Mouse (Mus musculus) monocyte, adult 2 months (primary cell): ENCODE results near the gene Polr1b.

ENCODE experiments used
- DNase-seq, 2 experiments: peaks; one replicate each; pipeline ENCODE4 v3.0.0; 2022; ENCODE audit warnings: low spot score in 2 of 2, low read depth in 1 of 2

Polr1b gene

DNA sequence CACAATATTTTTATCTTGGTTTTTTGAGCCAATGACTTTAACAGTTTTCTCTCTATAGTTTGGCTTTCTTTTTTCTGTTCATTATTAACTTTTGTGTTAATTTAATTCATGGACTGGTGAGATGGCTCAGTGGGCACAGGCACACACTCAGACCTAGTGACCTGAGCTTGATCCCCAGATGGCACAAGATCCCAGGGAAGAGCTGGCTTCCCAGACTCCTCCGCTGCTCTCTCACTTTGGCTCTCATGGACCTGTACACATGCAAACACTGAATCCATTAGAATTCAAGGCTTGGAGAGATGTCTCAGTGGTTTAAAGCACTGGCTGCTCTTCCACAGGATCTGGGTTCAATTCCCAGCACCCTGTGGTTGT lies 15.6 kb downstream of the Polr1b start:
- no peak for DNase-seq

DNA sequence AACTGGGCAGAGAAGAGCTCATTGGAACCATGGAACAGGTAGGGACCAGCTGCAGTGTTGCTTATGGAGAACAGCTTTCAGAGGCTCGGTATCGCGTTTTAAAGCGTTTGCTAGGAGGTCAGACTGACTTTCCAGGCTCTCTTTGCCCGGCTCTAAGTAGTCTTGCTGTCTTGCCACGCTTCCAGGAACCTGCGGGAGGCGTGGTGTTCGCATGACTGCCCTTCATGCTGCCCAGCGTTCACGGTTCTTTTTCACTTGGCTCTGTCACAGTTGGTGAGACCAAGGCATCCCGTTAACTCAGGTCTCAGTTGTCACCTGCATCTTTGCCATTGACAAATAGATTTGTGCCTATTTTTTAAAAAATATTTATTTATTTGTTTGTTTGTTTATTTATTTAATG lies 17.3 kb downstream of the Polr1b start:
- no peak for DNase-seq

GRCm38 (mm10) chr2:129121986-129122385 lies 21.2 kb downstream of the Polr1b start:
- no peak for DNase-seq

GRCm38 (mm10) chr2:129129412-129129929 lies 28.7 kb downstream of the Polr1b start, which contains the start of gene Chchd5:
Gene Chchd5 (plus strand): TSS chr2:129129700.
- peak; percentile 80 to 89 for DNase-seq

DNA sequence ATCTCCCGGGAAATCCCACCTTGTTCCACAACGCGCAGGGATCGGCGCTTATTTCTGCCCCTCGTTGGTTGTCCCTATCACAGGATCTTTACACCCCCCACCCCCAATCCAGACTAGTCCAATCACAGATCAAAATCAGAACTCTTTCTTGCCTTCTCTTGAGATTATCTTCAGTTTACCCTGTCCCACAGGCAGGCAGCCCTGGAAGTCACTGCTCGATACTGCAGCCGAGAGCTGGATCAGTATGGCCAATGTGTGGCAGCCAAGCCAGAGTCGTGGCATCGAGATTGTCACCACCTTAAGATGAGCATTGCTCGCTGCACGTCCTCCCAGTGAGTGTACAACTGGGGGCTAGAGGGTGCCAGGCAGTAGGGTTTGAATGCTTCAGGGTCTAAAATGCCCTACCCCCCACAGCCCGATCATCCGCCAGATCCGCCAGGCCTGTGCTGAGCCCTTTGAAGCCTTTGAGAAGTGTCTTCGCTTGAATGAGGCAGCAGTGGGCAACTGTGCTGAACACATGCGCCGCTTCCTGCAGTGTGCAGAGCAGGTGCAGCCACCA lies 29.3 kb downstream of the Polr1b start:
- DNase-seq: no peak

DNA sequence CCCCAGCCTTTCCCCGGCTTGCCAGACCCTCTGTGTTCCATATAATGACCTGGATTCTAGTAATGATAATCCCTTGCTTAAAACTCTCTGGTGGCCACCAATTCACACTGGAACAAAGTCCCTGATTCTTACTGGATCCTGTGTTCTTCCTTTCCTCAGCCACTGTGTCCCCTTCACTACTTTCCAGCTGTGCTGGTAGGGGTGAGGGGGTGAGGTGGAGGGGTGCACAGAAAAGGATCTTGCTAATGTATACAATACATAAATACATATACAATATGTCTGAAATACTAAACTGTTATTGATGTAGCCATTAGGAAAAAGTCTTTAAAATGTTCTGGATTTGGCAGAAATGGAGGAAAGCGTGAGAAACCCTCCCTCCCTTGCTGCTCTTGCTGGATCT lies 30.0 kb downstream of the Polr1b start:
- no peak for DNase-seq

DNA sequence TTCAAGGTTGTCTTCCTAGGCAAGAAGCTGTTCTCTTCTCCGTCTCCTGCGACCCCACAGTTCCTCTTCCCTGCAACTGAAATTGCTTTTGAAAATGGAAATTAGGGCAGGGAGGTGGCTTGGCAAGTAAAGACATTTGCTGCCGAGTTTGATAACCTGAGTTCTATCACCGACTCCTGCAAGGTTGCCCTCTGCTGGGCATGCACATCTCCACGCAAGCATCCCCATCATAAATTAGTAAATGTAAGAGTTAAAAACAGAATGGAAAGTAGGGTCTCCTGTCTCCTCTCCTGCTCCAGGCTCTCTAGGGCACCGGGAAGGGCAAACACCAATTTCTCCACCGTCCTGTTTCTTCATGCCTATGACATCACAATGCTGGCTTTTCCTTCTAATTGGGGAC lies 31.4 kb downstream of the Polr1b start:
- no peak for DNase-seq

DNA sequence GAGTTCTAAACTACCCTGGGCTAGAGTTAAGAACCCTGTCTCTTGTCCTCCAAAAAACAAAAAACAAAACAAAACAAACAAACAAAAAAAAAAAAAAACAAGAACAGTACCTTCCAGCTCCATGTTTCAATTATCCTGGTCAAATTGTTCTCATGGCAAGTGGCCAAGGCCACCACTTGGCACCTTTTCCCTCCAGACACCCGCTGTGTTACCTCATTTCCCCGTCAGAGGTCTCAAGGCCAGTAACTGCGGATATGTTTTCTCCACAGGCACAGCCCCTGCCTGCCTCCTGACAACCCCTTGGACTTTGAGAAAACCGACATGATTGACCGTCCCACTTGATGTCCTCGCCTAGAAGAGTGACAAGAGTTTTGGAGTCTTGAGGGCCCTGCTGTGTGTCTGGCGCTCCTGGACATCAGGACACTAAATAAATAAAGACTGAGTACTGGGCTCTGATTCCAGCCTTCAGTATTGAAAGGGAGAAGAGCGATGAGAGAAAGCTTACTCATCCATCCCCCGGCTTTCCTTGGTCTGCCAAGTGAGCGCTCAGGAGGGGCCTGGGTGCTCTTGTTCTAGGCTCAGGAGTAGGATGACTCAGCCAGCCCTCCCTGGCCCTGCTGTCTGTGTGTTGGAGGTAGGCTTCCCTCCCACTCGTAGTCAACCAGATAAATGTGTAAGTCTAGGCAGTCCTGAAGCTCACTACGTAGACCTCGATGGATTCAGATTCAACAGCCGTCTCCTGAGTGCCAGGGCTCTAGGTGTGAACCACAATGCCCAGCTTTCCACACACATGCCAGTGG lies 32.4 kb downstream of the Polr1b start:
- DNase-seq: no peak

GRCm38 (mm10) chr2:129139906-129140305 lies 39.1 kb downstream of the Polr1b start:
- DNase-seq: no peak

- no peak for DNase-seq
Observed at GRCm38 (mm10) chr2:129148836-129149235, 48.0 kb downstream of the Polr1b start.

DNA sequence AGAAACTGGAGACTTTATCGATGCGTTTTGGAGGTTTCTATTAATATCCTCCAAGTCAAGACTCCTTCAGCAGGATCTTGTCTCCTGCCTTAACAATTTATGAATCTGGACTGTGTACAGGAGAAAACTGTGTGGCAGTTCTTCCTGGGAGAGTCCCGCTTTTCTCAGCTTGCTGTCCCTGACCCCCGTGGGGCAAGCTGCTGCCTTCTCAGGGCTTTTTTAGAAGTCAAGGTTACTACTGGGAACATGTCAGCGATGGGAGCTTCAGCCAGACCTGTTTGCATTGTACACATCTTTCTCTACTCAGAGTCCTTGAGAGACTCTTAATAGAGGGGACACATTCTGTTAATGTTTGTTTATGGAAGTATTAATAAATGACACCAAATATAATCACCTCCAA lies 49.6 kb downstream of the Polr1b start:
- DNase-seq: no peak

DNA sequence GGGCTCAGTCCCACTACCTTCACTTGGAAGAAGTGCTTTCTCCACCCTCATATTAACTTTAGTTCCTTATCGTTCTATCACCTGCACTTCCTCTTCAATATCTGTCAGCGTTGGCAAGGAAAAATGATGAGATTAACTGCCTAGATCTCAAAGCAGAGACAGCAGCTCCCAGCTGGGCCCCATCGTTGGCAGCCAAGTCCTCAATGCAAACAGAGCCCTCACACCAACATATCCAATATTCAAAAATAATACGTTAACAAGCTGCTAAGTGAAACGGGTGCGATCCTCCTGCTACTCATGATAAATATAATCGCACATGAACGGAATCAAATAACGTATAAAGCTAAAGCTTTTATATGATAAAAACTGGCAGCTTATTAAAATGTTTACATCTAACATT lies 50.3 kb downstream of the Polr1b start:
- no peak for DNase-seq

- no peak for DNase-seq
Observed at GRCm38 (mm10) chr2:129152751-129153150, 52.0 kb downstream of the Polr1b start.

DNA sequence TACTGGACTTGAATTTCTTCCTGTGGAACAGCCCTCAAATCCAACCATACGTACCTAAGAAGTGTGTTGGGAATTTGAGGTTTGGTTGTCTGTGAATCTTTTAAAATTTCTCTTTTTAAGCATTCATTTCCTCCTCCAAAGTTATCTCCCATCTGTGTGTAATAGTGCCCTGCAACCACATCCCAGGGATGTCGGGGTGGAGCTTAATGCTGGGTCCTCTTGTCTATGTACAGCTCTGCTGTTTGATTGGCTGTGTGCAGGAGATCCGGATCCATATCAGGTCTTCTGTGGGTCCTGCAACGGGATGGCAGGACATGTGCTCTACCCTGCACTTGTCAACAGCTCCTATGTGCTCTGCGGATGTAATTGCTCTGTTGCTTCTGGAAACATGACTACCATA lies 64.0 kb downstream of the Polr1b start:
- DNase-seq: no peak

- DNase-seq: no peak
Observed at GRCm38 (mm10) chr2:129166466-129167463, 66.0 kb downstream of the Polr1b start.

GRCm38 (mm10) chr2:129173386-129173785 lies 72.6 kb downstream of the Polr1b start:
- DNase-seq: no peak

GRCm38 (mm10) chr2:129174474-129174873 lies 73.7 kb downstream of the Polr1b start:
- no peak for DNase-seq

GRCm38 (mm10) chr2:129175636-129176035 lies 74.8 kb downstream of the Polr1b start:
- DNase-seq: no peak
